Mouse (Mus musculus): ENCODE measurements around the gene Gm10959. TPM values are rescaled to one million over a fixed set of nuclear protein-coding genes. Genes with fewer than 3 reads are reported as not detected.

Gene Gm10959
- polyA plus RNA-seq, 1 experiment from 2014 or later, result not detected

DNA sequence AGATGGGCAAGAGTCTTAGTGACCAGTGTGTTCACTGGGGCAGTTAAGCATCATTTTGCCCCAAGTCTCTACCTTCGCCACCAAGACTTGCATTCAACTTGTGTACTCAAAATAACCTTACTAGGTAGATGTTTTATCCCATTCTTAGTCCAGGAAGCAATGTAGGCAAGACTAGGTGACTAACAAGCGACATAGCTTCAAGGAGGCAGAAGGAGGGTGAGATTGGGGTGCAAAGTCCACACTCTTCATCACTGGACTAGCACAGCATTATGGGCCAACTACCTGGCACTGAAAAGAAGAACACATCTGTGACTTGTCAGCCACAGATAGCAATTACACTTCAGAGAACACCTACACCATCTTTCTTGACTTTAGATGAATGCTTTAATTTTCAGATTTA lies 42.3 kb downstream of the Gm10959 start:
- Histone ChIP-seq H3K9me3 (ENCODE audit: control insufficient read depth, low read length) (no peaks in the 10 kb centered on the region), H3K4me2 (ENCODE audit: low read depth, low read length) (no peak overlapping the region), H3K27me3 (replicated peaks; ENCODE audit: control insufficient read depth, insufficient read depth, low read length) (no peaks in the 10 kb centered on the region), H3K4me1 (ENCODE audit: control insufficient read depth, insufficient read depth, low read length) (peaks cover 15% of the 10 kb centered on the region; the same call in 1 of the 2 replicates), H3K4me3 (ENCODE audit: low read length) (no peak overlapping the region), H3K36me3 (ENCODE audit: control insufficient read depth, insufficient read depth, low read length) (no peaks in the 10 kb centered on the region), H3K9ac (ENCODE audit: low read depth, low read length) (no peak overlapping the region), H3K27ac (ENCODE audit: low read length) (peak overlapping the region; percentile 55)
- WGBS, result 79% methylated on average over 2 of the region's 2 CpGs
- ATAC-seq, result peak; percentile 37

- 73% methylated on average over 1 of the region's 1 CpGs for WGBS
- Histone ChIP-seq H3K27ac (ENCODE audit: low read length) (no peak overlapping the region), H3K36me3 (ENCODE audit: control insufficient read depth, insufficient read depth, low read length) (no peaks in the 10 kb centered on the region), H3K4me1 (ENCODE audit: control insufficient read depth, insufficient read depth, low read length) (0 out of 2 replicates have a peak, but pooled peaks cover 2% of the 10 kb centered on the region), H3K9ac (ENCODE audit: low read depth, low read length) (no peak overlapping the region), H3K4me2 (ENCODE audit: low read depth, low read length) (no peak overlapping the region), H3K27me3 (replicated peaks; ENCODE audit: control insufficient read depth, insufficient read depth, low read length) (no peaks in the 10 kb centered on the region), H3K4me3 (ENCODE audit: low read length) (no peak overlapping the region), H3K9me3 (ENCODE audit: control insufficient read depth, low read length) (no peaks in the 10 kb centered on the region)
- no peak for ATAC-seq
These were observed 47.6 kb downstream of the Gm10959 start for GRCm38 (mm10) chr3:122871596-122871995.

DNA sequence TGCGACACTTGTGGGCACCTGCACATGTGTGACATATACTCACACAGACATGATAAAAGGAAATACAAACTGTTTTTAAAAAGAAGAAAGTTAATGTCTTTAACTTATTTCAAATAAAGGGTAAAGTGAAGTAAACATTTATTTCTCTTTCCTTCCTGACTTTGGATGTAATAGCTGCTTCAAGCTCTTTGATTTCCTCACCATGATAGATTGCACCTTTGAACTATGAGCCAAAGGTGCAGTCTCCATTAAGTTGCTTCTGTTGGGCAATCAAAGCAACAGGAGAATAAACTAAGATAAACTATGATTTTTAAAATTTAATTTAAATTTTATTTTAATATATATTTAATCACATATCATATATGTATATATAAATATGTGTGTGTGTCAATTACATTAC lies 50.9 kb downstream of the Gm10959 start:
- no peaks in the 10 kb centered on the region for H3K4me1 ChIP-seq (ENCODE audit: control insufficient read depth, insufficient read depth, low read length)
- no peaks in the 10 kb centered on the region for H3K36me3 ChIP-seq (ENCODE audit: control insufficient read depth, insufficient read depth, low read length)
- 95% methylated on average over 1 of the region's 1 CpGs for WGBS

DNA sequence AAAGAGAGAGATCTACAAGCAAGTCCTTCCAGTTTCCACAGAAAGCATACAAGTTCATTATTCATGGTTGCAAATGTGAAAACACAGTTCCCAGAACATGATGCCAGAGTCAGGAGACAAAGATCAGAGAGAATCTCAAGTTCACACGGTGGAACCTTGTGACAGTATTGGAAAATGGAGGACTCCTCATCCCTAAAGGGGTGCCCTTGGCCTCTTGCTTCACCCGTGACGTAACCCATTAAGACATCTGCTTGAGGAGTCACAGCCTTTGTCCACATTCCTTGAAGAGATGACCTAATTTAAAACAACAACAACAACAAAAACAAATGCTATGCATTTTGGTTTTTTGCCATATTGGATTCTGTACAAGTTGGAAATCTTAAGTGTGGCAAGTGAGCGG lies 54.1 kb downstream of the Gm10959 start:
- Histone ChIP-seq H3K9me3 (ENCODE audit: control insufficient read depth, low read length) (no peaks in the 10 kb centered on the region), H3K9ac (ENCODE audit: low read depth, low read length) (no peak overlapping the region), H3K4me3 (ENCODE audit: low read length) (no peak overlapping the region), H3K27ac (ENCODE audit: low read length) (no peak overlapping the region), H3K27me3 (replicated peaks; ENCODE audit: control insufficient read depth, insufficient read depth, low read length) (no peaks in the 10 kb centered on the region), H3K36me3 (ENCODE audit: control insufficient read depth, insufficient read depth, low read length) (no peaks in the 10 kb centered on the region), H3K4me1 (ENCODE audit: control insufficient read depth, insufficient read depth, low read length) (no peaks in the 10 kb centered on the region; the same call in 1 of the 2 replicates), H3K4me2 (ENCODE audit: low read depth, low read length) (no peak overlapping the region)
- ATAC-seq, result no peak
- 83% methylated on average over 4 of the region's 4 CpGs for WGBS

More for the DNA sequence above, 50.9 kb downstream of the Gm10959 start:
- Histone ChIP-seq H3K27ac (ENCODE audit: low read length) (no peak overlapping the region), H3K4me3 (ENCODE audit: low read length) (no peak overlapping the region), H3K9ac (ENCODE audit: low read depth, low read length) (no peak overlapping the region), H3K9me3 (ENCODE audit: control insufficient read depth, low read length) (no peaks in the 10 kb centered on the region), H3K27me3 (replicated peaks; ENCODE audit: control insufficient read depth, insufficient read depth, low read length) (no peaks in the 10 kb centered on the region), H3K4me2 (ENCODE audit: low read depth, low read length) (no peak overlapping the region)
- ATAC-seq, result no peak

Other genes starting within 250 kb of the Gm10959 start
- 8.4 and 9.0 TPM in 2 replicates for gene Pde5a, start 190.4 kb downstream of the Gm10959 start, polyA plus RNA-seq (2015; fragmentation: Nextera tagmentation; extraction: Ambion mirVana)
- gene Fabp2, start 24.3 kb downstream of the Gm10959 start, polyA plus RNA-seq (2015; fragmentation: Nextera tagmentation; extraction: Ambion mirVana), result 1,335 and 2,162 TPM in 2 replicates
- 128 and 131 TPM in 2 replicates for gene 1810037I17Rik, start 4.8 kb upstream of the Gm10959 start, polyA plus RNA-seq (2015; fragmentation: Nextera tagmentation; extraction: Ambion mirVana)
- 6.6 and 9.2 TPM in 2 replicates for gene Usp53, start 65.2 kb upstream of the Gm10959 start, polyA plus RNA-seq (2015; fragmentation: Nextera tagmentation; extraction: Ambion mirVana)
- gene Myoz2, start 115.7 kb upstream of the Gm10959 start, polyA plus RNA-seq (2015; fragmentation: Nextera tagmentation; extraction: Ambion mirVana), result 0.45 and 0.59 TPM in 2 replicates

Measured in intestine, embryonic 16.5 days (tissue).